Mouse (Mus musculus) heart, adult 2 months (tissue): ENCODE measurements at regions not wholly inside any gene's neighbourhood (a gene's known extent, or its start where the extent isn't known, plus 50 kb on each side); places are given as distances from the start of the nearest gene placed in this dataset.
A peak's percentile ranks its signal among the peaks of the same experiment; 100 is the strongest.

ENCODE experiments used
- DNase-seq, 2 experiments: peaks; one replicate each; pipeline ENCODE4 v3.0.0; 2021
- H3K27ac ChIP-seq: fragments of 200-600 bp; 2 replicates; pipeline ENCODE4 v1.8.1; 2022
- H3K27me3 ChIP-seq: fragments of 200-500 bp; 2 replicates; pipeline ENCODE4 v1.6.1; 2012; ENCODE audit warnings: mild to moderate bottlenecking, low read length, inconsistent platforms, mixed read lengths; ENCODE audit not compliant: control insufficient read depth, insufficient read depth
- H3K36me3 ChIP-seq: fragments of 200-500 bp; 2 replicates; pipeline ENCODE4 v1.6.1; 2012; ENCODE audit warnings: low read length, inconsistent platforms; ENCODE audit not compliant: control insufficient read depth, insufficient read depth
- H3K4me1 ChIP-seq: fragments of 200-500 bp; 2 replicates; pipeline ENCODE4 v1.6.1; 2011; ENCODE audit warnings: low read length; ENCODE audit not compliant: control insufficient read depth, insufficient read depth
- H3K4me3 ChIP-seq: fragments of 200-600 bp; 2 replicates; pipeline ENCODE4 v1.8.1; 2022
- H3K79me2 ChIP-seq: fragments of 200-500 bp; replicated peaks from 2 replicates; pipeline ENCODE4 v1.6.1; 2012; ENCODE audit warnings: mild to moderate bottlenecking, inconsistent platforms, low read length, moderate library complexity, mixed read lengths; ENCODE audit not compliant: control insufficient read depth, insufficient read depth
- H3K9ac ChIP-seq: fragments of 200-500 bp; 2 replicates; pipeline ENCODE4 v1.6.1; 2012; ENCODE audit warnings: low read depth, mild to moderate bottlenecking, control low read depth, inconsistent platforms, low read length, mixed read lengths
- CTCF ChIP-seq: fragments of 200-600 bp; IDR thresholded peaks from 2 replicates; pipeline ENCODE4 v1.8.1; 2022; ENCODE audit warnings: antibody characterized with exemption, mild to moderate bottlenecking, moderate library complexity
- EP300 ChIP-seq: fragments of 200-500 bp; IDR thresholded peaks from 2 replicates; pipeline ENCODE4 v1.6.1; 2011; ENCODE audit warnings: low read depth, low read length, control low read depth; ENCODE audit not compliant: insufficient read depth
- POLR2A ChIP-seq: fragments of 200-500 bp; IDR thresholded peaks from 2 replicates; pipeline ENCODE4 v1.6.1; 2011; ENCODE audit warnings: mild to moderate bottlenecking, low read depth, low read length, control low read depth; ENCODE audit not compliant: insufficient read depth
- WGBS: fragments of 180-500 bp; shearing (Covaris S2); methylation state at CpG from one replicate; pipeline ENCODE4 v1.1.7; 2018; 5-methylcytosine and 5-hydroxymethylcytosine counted together
- intact Hi-C: fragments of 180-260 bp; cut with DNase I; formaldehyde crosslinking; loops from one replicate; pipeline ENCODE4 v1.15.1; 2025

- Histone ChIP-seq H3K36me3 (no peaks in the 10 kb centered on the region; the same call in 1 of the 2 replicates), H3K4me1 (peaks cover 6% of the 10 kb centered on the region), H3K9ac (no peak overlapping the region), H3K4me3 (no peak overlapping the region), H3K27ac (no peak overlapping the region), H3K79me2 (no peaks in the 10 kb centered on the region), H3K27me3 (no peaks in the 10 kb centered on the region)
- no peak for DNase-seq
- intact Hi-C loops, result no loop called here
- WGBS, result 48% methylated on average over 7 of the region's 7 CpGs
- TF ChIP-seq POLR2A, result no peak
- TF ChIP-seq EP300, result no peak
- TF ChIP-seq CTCF, result no peak
Measured at GRCm38 (mm10) chr17:10087192-10087886, 232.3 kb downstream of the Qk start.

- Histone ChIP-seq H3K9ac (no peak overlapping the region), H3K4me3 (no peak overlapping the region), H3K4me1 (peaks cover 6% of the 10 kb centered on the region), H3K36me3 (no peaks in the 10 kb centered on the region; the same call in 1 of the 2 replicates), H3K27ac (no peak overlapping the region; the same call in 1 of the 2 replicates), H3K27me3 (no peaks in the 10 kb centered on the region), H3K79me2 (no peaks in the 10 kb centered on the region)
- no peak for DNase-seq
- intact Hi-C loops, result no loop called here
- 91% methylated on average over 2 of the region's 2 CpGs for WGBS
- TF ChIP-seq EP300 (no peak), POLR2A (no peak), CTCF (no peak)
Measured at GRCm38 (mm10) chr17:10086558-10086957, 233.1 kb downstream of the Qk start.

GRCm38 (mm10) chr17:10086132-10086531 lies 233.5 kb downstream of the Qk start:
- peak in 1 of 2 experiments; percentile 46 for DNase-seq
- Histone ChIP-seq H3K27me3 (no peaks in the 10 kb centered on the region), H3K27ac (no peak overlapping the region; the same call in none of the 2 replicates), H3K79me2 (no peaks in the 10 kb centered on the region), H3K9ac (no peak overlapping the region), H3K36me3 (no peaks in the 10 kb centered on the region; the same call in 1 of the 2 replicates), H3K4me3 (no peak overlapping the region), H3K4me1 (peaks cover 6% of the 10 kb centered on the region)
- TF ChIP-seq CTCF, result no peak
- TF ChIP-seq EP300, result no peak
- no peak for TF ChIP-seq POLR2A
- WGBS, result 23% methylated on average over 2 of the region's 2 CpGs
- intact Hi-C loops, result no loop called here

- TF ChIP-seq EP300 (no peak), CTCF (no peak), POLR2A (no peak)
- intact Hi-C loops, result loop anchor here (5.0 kb wide), 1 partner anchor 184 kb away; no protein-coding TSS in a partner anchor
- WGBS, result 81% methylated on average over 10 of the region's 10 CpGs
- Histone ChIP-seq H3K4me1 (peaks cover 8% of the 10 kb centered on the region), H3K9ac (no peak overlapping the region), H3K79me2 (no peaks in the 10 kb centered on the region), H3K4me3 (no peak overlapping the region), H3K27me3 (no peaks in the 10 kb centered on the region), H3K27ac (no peak overlapping the region), H3K36me3 (no peaks in the 10 kb centered on the region; the same call in 1 of the 2 replicates)
- no peak for DNase-seq
Measured at GRCm38 (mm10) chr17:10081721-10082120, 237.9 kb downstream of the Qk start.

GRCm38 (mm10) chr17:10079853-10080650 lies 239.6 kb downstream of the Qk start:
- no peak for TF ChIP-seq POLR2A
- peak; percentile 95 for TF ChIP-seq EP300
- no peak for TF ChIP-seq CTCF
- Histone ChIP-seq H3K79me2 (no peaks in the 10 kb centered on the region), H3K36me3 (no peaks in the 10 kb centered on the region), H3K27me3 (no peaks in the 10 kb centered on the region), H3K27ac (peak overlapping the region; percentile 79), H3K4me1 (peaks cover 4% of the 10 kb centered on the region), H3K4me3 (no peak overlapping the region), H3K9ac (no peak overlapping the region)
- DNase-seq, result peak; percentile 58 to 74
- intact Hi-C loops, result loop anchor here (5.0 kb wide), 1 partner anchor 183 kb away; no protein-coding TSS in a partner anchor
- 61% methylated on average over 15 of the region's 15 CpGs for WGBS
